Mouse (Mus musculus): ENCODE data around the gene Oprm1.
"Not testable (repeated sequence)": the region's sequence is repeated elsewhere in the genome, so short reads cannot be mapped to it uniquely, and the experiment has no call there.

Gene Oprm1

GRCm38 (mm10) chr10:6977843-6978242, 219.5 kb downstream of the Oprm1 start:
- intact Hi-C loops (cut with DNase I): no loop called here

DNA sequence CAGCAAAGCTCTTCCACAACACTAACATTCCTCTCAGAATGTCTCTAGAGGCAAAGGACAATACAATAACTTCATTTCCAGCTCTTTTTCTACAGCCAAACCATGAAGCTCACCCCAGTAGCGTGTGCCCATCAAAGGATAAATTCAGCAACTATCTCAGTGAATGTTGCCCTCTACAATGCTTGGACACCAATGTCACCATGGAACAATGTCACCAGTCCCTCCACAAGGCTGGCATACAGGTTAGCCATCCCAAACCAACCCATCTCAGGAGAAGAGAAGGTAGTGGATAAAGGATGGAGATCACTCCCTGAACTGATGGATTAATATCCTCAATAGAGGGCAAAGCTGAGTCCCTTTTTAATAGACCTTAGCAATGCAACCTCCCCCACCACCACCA, 220.4 kb downstream of the Oprm1 start:
- intact Hi-C loops (cut with DNase I): no loop called here

DNA sequence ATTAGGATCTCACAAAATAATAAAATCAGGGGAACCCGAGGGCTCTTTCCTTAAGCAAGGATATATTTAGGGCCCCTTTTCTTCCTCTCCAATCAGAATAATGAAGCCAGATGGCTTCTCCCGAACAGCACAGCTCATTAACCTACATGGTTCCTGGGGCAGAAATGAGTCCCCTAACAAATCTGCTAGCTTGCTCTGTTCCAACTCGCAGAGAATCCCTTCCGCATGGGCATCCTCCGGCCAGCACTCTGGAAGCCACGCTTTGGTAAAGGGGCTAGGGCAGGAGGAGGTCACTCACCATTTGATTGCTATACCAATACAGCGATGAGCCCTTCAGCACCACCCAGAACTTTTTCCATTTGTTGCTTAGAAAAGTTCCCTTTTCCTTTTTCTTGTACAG, 220.9 kb downstream of the Oprm1 start:
- intact Hi-C loops (cut with DNase I): no loop called here

- intact Hi-C loops (cut with DNase I): no loop called here
Observed at GRCm38 (mm10) chr10:6979789-6980188, 221.5 kb downstream of the Oprm1 start.

DNA sequence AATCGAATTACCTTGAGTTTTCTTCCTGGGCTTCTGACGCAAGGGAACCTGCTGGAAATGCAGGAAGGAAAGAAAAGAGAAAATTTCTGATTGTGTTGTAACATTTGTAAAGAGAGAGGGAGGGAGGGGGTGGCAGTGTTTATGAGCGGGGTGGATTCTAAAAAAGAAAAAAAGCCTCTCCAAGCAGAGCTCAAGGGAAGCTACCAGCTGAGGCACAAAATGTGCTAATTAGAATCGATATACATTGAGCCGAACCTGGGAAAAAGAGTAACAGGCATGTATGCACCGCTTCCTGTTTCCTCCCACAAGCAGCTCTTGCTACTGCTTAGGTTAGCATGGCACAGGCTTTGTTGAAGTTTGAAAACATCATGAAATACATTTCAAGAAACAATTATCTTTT, 221.9 kb downstream of the Oprm1 start:
- intact Hi-C loops (cut with DNase I): no loop called here

GRCm38 (mm10) chr10:6982751-6983151, 224.4 kb downstream of the Oprm1 start:
- intact Hi-C loops (cut with DNase I): no loop called here

DNA sequence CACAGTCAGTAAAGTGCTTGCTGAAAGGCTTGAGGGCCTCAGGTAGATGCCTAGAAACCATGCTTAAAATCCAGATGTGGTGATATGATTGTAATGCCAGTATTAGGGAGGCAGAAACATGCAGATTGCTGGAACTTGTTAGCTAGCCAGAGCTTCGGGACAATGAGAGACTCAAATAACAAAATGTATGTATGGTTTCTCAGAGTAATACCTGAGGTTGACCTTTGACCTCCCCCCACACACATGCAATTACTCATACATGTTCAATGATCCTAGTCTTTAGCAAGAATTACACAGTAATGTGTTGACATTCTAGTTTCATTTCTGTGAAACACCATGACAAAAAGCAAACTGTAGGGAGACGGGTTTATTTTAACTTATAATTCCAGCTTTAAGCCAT, 225.1 kb downstream of the Oprm1 start:
- intact Hi-C loops (cut with DNase I): no loop called here

DNA sequence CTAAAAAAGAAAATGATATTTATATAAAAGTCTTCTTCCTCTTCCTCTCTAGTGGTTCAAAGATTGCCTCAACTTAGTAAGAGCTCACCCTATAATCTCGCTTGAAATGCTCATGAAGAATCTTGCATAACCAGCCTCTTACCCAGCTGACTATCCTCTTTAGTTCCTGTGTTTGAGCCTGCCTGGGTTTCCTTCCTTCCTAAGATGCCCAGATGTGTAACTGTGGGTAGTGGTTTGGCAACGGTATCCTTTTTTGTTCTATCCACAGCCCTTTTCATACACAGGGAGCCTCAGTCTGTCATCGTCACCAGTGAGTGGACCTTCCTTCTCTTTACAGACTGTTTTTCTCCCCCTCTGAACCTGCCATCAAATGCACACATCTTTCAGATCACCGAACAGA, 227.9 kb downstream of the Oprm1 start:
- intact Hi-C loops (cut with DNase I): no loop called here

DNA sequence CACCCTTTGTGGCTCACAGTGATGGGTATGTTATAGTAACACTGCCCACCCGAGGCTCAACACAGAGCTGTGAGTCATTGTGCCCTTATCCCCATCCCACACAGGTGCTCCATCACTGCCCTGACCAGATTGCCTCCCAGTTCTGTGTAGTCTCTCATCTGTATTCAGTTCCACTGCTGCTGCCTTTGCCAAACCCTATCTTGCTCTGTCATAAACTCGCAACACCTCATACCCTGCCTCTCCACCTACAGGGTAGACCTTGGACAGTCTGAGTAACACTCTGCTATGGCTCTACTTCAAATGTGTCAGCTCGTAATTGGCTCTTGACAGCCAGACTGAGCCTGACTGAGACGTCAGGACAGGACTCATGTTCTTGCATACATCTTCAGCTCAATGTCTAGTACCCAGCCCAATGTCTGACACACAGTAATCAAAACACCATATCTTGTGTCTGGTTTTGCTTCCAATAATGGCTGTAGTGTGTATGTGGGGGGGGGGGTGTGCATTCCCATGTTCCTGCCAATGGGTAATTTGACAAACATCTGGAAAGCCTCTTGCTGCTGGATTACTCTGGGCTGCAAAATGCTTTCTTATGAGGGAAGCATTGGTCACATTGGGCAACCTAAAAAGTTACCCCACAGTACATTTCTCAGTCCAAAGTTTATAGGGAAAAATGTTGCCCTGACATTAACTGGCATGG, 229.2 kb downstream of the Oprm1 start:
- intact Hi-C loops (cut with DNase I): no loop called here

GRCm38 (mm10) chr10:6988555-6988954, 230.2 kb downstream of the Oprm1 start:
- intact Hi-C loops (cut with DNase I): no loop called here

DNA sequence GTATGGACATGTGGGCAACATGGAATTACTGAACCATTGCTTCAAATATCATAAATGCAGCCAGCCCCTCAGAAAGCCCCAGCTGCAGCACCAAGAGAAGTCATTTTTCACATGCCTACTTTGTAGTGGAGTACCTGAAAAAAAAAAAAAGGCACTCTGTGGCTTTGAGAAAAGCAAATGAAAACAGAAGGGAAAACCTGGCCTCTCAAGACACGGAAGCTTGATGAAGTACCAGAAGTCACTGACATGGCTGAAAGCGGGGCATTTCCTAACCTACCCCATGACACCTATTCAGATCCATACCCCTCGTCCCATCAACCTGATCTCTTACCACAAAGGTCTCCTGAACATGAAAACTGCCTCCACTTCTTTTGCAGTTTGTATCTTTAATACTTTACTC, 238.6 kb downstream of the Oprm1 start:
- intact Hi-C loops (cut with DNase I): no loop called here

DNA sequence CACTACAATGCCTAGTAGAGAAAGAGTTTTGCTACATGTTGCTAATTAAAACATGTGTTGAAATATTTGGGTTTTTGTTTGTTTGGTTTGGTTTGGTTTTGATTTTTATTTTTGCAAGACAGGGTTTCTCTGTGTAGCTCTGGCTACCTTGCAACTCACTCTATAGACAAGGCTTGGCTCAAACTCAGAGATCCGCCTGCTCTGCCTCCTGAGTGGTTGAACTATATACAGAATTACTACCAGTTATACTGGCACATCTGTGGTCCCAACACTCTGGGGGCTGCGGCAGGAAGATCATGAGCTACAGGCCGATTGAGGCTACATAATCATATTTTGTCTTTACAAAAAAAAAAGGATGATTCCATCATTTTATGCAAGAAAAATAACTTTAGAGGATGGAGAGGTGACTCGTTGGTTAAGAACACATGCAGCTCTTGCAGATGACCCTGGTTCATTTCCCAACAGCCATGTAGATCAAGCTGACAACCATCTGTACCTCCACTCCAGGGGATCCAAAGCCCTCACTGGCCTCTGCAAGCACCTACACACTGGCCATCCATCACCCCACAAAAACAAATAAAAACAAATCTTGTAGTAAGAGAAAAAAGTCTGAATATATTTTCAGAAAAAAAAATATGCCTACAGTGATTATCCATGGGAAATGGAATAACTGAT, 240.4 kb downstream of the Oprm1 start:
- intact Hi-C loops (cut with DNase I): no loop called here

GRCm38 (mm10) chr10:6999355-6999754, 241.0 kb downstream of the Oprm1 start:
- intact Hi-C loops (cut with DNase I): no loop called here

DNA sequence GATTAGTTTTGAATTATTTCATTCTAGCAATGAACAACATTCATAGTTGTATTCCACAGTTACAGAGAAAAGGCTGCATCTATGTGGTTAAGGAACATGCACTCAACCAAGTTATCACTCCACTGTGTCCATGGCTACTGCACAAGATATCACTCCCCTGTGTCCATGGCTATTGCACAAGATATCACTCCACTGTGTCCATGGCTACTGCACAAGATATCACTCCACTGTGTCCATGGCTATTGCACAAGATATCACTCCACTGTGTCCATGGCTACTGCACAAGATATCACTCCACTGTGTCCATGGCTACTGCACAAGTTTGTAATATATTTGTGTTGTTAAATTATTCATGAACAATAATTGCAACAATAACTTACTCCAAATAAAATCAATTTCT, 245.6 kb downstream of the Oprm1 start:
- intact Hi-C loops (cut with DNase I): not testable (repeated sequence)

- intact Hi-C loops (cut with DNase I): no loop called here
Observed at GRCm38 (mm10) chr10:7004980-7005538, 246.8 kb downstream of the Oprm1 start.

DNA sequence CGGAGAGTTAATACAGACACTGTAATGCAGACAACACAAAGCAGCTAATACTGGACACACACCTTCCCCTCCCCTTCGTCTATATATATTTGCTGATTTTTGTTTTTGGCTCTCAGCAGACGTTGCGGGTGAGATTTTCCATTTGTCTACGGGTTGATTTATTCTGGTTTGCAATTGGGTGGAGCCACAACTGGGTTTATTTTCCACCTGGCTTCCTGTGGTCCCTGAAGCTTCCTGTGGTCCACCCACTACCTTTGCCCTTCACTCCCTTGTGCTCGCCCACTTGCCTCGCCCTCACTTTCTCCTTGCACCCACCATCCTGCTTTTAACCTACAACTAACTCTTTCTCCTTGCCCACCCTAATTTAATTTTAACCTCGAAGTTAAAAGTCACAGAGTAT, 252.2 kb downstream of the Oprm1 start:
- intact Hi-C loops (cut with DNase I): no loop called here

DNA sequence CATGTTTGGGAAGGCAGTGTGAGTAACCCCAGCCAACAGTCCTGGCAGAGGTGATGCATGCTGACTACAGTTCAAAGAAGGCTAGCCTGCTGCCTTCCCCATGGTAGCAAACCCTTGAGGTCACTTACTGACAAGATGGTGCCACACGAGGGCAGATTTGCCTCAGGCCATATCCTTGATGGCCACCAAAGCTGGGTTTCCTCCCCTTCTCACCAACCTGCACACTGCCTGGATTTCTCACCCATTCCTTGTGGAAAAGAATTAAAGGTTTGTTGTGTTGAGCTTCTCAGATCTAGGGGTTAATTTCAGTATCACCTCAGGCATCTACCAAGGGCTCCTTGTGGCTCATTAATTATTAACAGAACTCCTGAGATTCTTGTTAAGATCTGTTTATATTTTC, 256.9 kb downstream of the Oprm1 start:
- intact Hi-C loops (cut with DNase I): no loop called here

DNA sequence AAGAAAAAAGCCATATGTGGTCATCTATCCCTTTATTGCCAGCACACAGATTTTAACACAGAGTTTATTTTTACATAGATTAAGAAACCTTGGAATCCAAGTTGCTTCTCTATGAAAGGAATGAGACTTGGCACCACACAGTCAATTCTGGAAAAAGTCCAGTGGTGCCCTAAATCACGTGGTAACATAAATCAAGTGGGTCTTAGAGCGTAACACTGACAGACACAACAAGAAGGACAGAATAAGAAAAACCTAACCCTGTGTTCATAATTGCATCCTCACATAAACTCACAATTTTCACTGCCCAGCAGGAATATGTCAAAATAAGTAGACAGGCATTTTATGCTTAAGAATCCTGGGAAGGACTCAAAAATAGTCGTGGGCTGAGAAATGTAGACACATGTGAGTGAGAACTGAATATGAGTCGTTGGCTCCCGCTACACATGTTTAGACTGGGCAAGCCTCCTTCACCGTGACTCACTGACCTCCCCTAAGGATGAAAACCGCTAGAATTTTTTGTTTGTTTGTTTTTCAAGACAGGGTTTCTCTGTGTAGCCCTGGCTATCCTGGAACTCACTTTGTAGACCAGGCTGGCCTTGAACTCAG, 261.6 kb downstream of the Oprm1 start:
- intact Hi-C loops (cut with DNase I): no loop called here

DNA sequence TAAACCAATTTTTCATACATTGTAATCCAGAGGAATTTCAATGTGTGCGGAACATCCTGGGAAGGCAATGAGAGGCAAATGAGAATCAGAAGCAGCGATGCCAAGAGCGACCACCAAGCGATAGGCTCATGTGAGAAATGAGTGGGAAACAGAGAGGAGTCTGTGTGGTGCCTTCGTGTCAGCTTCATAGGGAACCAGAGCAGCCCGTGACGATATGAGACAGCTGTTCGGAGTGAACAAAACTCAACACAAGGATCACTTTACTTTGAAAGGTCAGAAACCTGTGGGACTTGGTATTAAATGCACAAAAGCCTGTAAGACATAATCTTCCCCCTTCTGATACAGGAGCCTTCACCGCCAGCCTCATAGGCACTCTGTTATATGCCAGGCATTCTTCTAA, 262.2 kb downstream of the Oprm1 start:
- intact Hi-C loops (cut with DNase I): no loop called here

DNA sequence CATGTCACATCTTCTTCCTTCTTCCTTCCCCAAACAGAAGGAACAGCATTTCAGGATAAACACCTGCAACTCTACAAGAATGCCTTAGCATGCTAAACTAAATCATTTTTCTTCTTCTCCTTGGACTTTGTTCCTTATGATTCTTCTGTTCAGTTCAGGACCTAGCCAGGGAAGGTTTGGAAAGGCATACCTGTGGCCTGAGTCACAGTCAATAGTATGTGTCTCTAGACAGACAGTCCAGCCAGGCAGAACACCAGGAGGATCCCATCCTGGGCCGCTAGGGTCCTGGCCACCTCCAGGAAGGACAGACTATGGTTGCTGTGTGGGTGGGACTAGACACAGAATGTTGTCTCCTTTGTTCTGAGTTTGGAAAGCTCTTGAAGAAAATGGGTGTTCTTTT, 266.7 kb downstream of the Oprm1 start:
- intact Hi-C loops (cut with DNase I): no loop called here

GRCm38 (mm10) chr10:7033459-7033858, 275.2 kb downstream of the Oprm1 start:
- intact Hi-C loops (cut with DNase I): no loop called here

DNA sequence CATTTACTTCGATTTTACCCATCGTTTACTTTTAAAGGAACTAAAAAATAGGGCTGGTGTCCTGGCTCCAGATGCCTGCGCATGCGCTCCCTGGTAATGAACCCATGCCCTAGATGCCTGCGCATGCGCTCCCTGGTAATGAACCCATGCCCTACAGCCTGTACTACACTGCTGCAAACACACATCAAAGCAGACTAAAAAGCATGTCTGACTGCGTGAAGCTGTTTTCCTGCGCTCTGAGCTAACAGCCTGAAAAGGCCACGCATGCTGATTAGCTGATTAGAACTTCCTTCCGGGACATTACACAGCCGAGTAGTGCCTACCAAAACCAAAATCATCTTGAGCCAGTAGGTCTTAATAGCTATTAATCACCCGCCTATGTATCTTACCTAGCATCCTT, 277.2 kb downstream of the Oprm1 start:
- intact Hi-C loops (cut with DNase I): no loop called here

DNA sequence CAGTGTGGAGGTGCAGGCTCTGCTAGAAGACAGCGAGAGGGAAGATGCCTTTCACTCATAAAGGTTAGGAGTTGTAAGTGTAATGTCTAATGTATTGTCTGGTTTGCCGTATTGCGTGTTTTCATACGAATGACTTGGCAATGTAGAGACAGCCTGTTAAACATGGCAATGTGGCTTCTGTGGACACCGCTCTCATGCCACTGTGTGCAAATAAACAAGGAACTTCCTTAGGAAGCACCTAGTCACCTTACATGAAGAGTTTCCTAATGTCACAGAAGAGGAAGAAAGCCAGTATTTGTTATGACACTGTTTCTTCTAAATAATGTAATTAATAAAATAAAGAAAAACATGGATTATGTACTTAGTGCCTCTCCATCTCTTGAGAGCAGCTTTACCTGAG, 278.9 kb downstream of the Oprm1 start:
- intact Hi-C loops (cut with DNase I): no loop called here
